ENCODE assay signal across 16 mouse cellular contexts in the genomic region with DNA sequence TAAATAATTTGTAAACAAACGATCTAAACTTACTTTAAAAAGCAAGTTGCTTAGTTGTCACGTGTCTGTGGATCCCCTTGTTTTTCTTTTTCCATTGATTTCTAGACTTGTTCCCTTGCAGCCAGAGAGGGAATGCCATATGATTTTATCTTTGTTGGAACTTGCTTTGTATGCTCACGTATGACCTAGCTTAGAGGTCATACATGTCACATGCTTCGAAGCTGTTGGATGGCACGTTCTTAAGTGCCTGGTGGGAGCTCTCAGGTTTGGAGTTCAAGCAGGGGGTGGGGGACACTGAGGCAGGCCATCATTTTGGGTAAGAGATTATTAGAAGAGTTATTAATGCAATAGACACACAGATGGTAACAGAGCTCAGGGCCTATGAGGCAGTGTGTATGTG.
"Had no signal": no experiment of that assay in that cellular context is flagged by ENCODE, and none has a peak within 500 bp of the region (broad histone marks: within the 10 kb centered on the region; RNA-seq: fewer than 3 reads in every experiment).

No protein-coding gene starts in this region.

- H3K4me3 ChIP-seq: layer of hippocampus, adult 2 months; left cerebral cortex, adult 2 months; liver, embryonic 13.5 days; midbrain, embryonic 12.5 days; midbrain, embryonic 15.5 days; neural tube, embryonic 13.5 days had no signal

- H3K9ac ChIP-seq: liver, embryonic 13.5 days; midbrain, embryonic 12.5 days; midbrain, embryonic 15.5 days; neural tube, embryonic 13.5 days had no signal

- H3K4me1 ChIP-seq: liver, embryonic 13.5 days; midbrain, embryonic 12.5 days; midbrain, embryonic 15.5 days; neural tube, embryonic 13.5 days had no signal

- DNase-seq: kidney, adult 2 months; kidney, postnatal 25 days; layer of hippocampus, adult 9-11 months; layer of hippocampus, postnatal 36 days; liver, embryonic 13.5 days; lung, adult 2 months; lung, postnatal 14 days; lung, postnatal 4 days; spleen, adult 18-20 months; thymus, postnatal 25 days had no signal

- H3K4me2 ChIP-seq: liver, embryonic 13.5 days; midbrain, embryonic 12.5 days; midbrain, embryonic 15.5 days; neural tube, embryonic 13.5 days had no signal

- H3K27me3 ChIP-seq: liver, embryonic 13.5 days; midbrain, embryonic 12.5 days; midbrain, embryonic 15.5 days; neural tube, embryonic 13.5 days had no signal

- H3K27ac ChIP-seq: kidney, postnatal 0 days; layer of hippocampus, adult 2 months; left cerebral cortex, adult 2 months; liver, embryonic 13.5 days; midbrain, embryonic 12.5 days; midbrain, embryonic 15.5 days; neural tube, embryonic 13.5 days had no signal

- H3K36me3 ChIP-seq: liver, embryonic 13.5 days; midbrain, embryonic 12.5 days; midbrain, embryonic 15.5 days; neural tube, embryonic 13.5 days had no signal

- H3K9me3 ChIP-seq: liver, embryonic 13.5 days; midbrain, embryonic 12.5 days; midbrain, embryonic 15.5 days; neural tube, embryonic 13.5 days had no signal

- ATAC-seq: midbrain, embryonic 15.5 days had no signal
